Mouse (Mus musculus) embryonic facial prominence, embryonic 14.5 days (tissue): ENCODE measurements around the gene Slc18a2. TPM values are rescaled to one million over a fixed set of nuclear protein-coding genes. Genes with fewer than 3 reads are reported as not detected.

Experiments used
- ATAC-seq: fragments of 200-750 bp; cut with Nextera tagmentation; 2 replicates; pipeline ENCODE4 v1.8.0; 2017; ENCODE audit warnings: low read depth, moderate number of reproducible peaks, moderate TSS enrichment
- DNase-seq: peaks from one replicate; pipeline ENCODE4 v3.0.0-alpha.2; 2015; ENCODE audit warnings: low spot score
- H3K27ac ChIP-seq: fragments of 300-500 bp; sonication (generic); replicated peaks from 2 replicates; pipeline ENCODE4 v1.5.1; 2014; ENCODE audit warnings: low read depth, mild to moderate bottlenecking, low read length, moderate library complexity
- H3K27me3 ChIP-seq: fragments of 300-500 bp; sonication (generic); replicated peaks from 2 replicates; pipeline ENCODE4 v1.6.1; 2014; ENCODE audit warnings: low read length; ENCODE audit not compliant: control insufficient read depth, insufficient read depth
- H3K36me3 ChIP-seq: fragments of 300-500 bp; sonication (generic); 2 replicates; pipeline ENCODE4 v1.6.1; 2014; ENCODE audit warnings: low read length, mixed read lengths; ENCODE audit not compliant: control insufficient read depth, insufficient read depth
- H3K4me1 ChIP-seq: fragments of 300-500 bp; sonication (generic); 2 replicates; pipeline ENCODE4 v1.6.1; 2014; ENCODE audit warnings: antibody characterized with exemption, low read length; ENCODE audit not compliant: control insufficient read depth, insufficient read depth
- H3K4me2 ChIP-seq: fragments of 300-500 bp; sonication (generic); 2 replicates; pipeline ENCODE4 v1.6.1; 2014; ENCODE audit warnings: low read depth, mild to moderate bottlenecking, low read length, moderate library complexity, mixed read lengths
- H3K4me3 ChIP-seq: fragments of 300-500 bp; sonication (generic); 2 replicates; pipeline ENCODE4 v1.5.1; 2014; ENCODE audit warnings: low read depth, mild to moderate bottlenecking, low read length
- H3K9ac ChIP-seq: fragments of 300-500 bp; sonication (generic); 2 replicates; pipeline ENCODE4 v1.6.1; 2014; ENCODE audit warnings: low read depth, mild to moderate bottlenecking, low read length, moderate library complexity, mixed read lengths
- H3K9me3 ChIP-seq: fragments of 300-500 bp; sonication (generic); 2 replicates; pipeline ENCODE4 v1.6.1; 2016; ENCODE audit warnings: low read length; ENCODE audit not compliant: control insufficient read depth
- WGBS: fragments of 180-500 bp; shearing (Covaris S2); extraction: QIAGEN DNeasy Blood & Tissue Kit; methylation state at CpG from one replicate; pipeline ENCODE4 v1.1.7; 2014; 5-methylcytosine and 5-hydroxymethylcytosine counted together
- polyA plus RNA-seq: library from polyadenylated mRNA; unstranded; fragments of >200 nt; fragmentation: Nextera tagmentation; extraction: Ambion mirVana; gene quantifications from 2 replicates; pipeline ENCODE4 v1.2.1, GENCODE M21; 2014

The Slc18a2 gene
- polyA plus RNA-seq, 1 experiment from 2014 or later: 7.9 TPM

DNA sequence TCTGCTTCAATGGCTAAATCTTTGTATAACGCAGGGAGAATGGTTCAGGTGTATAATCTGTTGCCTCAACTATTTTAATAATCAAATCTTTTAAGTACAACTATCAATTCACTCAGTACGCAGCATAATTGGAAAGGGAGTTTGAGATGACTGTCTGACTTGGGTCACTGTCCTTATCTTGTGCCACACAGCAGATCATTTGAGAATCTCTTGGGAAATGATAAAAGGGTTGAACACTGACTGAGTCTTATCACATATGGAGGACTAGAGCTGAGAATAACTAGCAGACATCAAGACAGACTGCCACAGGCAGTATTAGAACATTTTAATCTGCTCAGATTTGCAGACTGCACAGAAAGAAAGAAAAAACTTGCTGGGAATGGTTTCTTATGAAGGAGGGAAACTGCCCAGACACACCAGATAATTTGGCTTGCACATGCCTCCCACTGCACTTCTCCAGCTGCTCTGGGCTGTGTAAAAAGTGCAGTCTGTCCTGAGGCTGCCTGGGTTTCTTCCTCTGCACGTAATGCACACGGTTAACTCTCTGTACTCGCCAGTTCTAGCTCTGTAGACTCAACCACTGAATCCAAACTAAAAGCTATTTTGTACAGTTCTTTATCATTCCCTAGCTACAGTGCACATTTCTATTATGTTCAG lies 31.6 kb downstream of the Slc18a2 start:
- DNase-seq: no peak
- no peak overlapping the region for H3K4me3 ChIP-seq
- WGBS: 79% methylated on average over 5 of the region's 5 CpGs
- no peak for ATAC-seq
- no peaks in the 10 kb centered on the region for H3K36me3 ChIP-seq
- H3K27ac ChIP-seq: no peak overlapping the region
- H3K9ac ChIP-seq: no peak overlapping the region
- no peaks in the 10 kb centered on the region for H3K4me1 ChIP-seq
- H3K9me3 ChIP-seq: no peaks in the 10 kb centered on the region
- no peak overlapping the region for H3K4me2 ChIP-seq
- H3K27me3 ChIP-seq: no peaks in the 10 kb centered on the region

DNA sequence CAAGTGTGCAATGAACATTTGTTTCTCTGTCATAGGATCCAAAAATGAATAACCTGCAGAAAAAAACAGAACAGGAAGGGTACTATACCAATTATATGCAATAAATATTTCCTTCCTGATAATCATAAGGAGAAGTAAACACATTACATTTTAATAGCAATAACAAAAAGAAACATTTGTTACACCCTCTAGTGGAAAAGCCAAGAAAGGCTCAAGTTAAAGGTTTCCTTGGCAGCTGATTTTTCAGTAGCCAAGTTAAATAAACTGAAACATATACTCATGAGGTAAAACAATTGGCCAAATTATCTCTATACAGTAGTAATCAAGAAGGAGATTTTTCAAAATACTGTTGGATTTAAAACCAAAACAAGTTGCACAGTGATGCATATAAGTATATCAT lies 54.6 kb downstream of the Slc18a2 start:
- Histone ChIP-seq H3K27ac (no peak overlapping the region), H3K4me2 (no peak overlapping the region), H3K4me3 (no peak overlapping the region), H3K36me3 (peaks cover 5% of the 10 kb centered on the region; the same call in 1 of the 2 replicates), H3K27me3 (no peaks in the 10 kb centered on the region), H3K9ac (no peak overlapping the region), H3K4me1 (no peaks in the 10 kb centered on the region), H3K9me3 (no peaks in the 10 kb centered on the region)
- ATAC-seq: no peak
- no peak for DNase-seq

DNA sequence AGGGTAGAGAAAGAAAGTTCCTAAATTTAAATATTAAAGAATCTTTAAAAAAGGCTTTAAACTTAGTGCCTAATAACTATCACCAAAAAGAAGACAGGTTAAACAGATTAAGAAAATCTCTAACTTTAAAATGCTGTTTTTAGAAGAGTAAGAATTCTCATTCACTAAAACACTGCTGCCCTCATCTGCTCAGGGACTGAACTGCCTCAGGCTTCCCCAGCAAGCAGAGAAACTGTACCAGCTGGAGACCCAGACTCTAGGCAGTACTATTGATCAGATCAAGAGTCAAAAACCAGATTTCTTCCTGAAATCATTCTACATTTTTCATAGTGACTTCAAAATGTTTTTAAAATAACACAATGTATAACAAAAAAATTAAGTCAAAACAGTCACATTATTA lies 55.9 kb downstream of the Slc18a2 start:
- ATAC-seq (no peak), DNase-seq (peak; percentile 28)
- Histone ChIP-seq H3K4me3 (no peak overlapping the region), H3K27me3 (no peaks in the 10 kb centered on the region), H3K4me1 (no peaks in the 10 kb centered on the region), H3K9me3 (no peaks in the 10 kb centered on the region), H3K4me2 (no peak overlapping the region), H3K36me3 (peaks cover 5% of the 10 kb centered on the region; the same call in 1 of the 2 replicates), H3K27ac (no peak overlapping the region), H3K9ac (no peak overlapping the region)

DNA sequence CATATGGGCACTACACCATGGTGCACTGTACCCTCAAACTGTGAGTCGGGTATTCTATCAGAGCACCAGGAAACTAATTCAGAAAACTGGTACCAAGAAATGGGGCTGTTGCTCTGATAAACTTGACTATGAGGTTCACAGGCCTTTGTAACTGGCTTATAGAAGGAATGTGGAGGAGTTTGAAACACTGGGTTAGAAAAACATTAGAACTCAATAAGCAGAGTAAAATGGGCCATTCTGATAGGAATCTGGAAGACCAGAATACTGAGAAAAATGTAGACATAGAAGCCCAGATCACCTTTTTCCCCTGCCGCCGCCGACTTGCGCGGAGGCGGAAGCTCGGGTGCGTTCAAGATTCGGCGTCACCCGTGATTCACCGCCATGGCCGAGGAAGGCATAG lies 61.3 kb downstream of the Slc18a2 start, which contains the start of gene Rps12-ps3:
TSS of gene Rps12-ps3 (plus strand) at position 301 of the 400 bp plus-strand sequence.
- Histone ChIP-seq H3K27ac (no peak within 1 kb of the TSS), H3K4me1 (no peaks in the 10 kb centered on the region), H3K9me3 (no peaks in the 10 kb centered on the region), H3K27me3 (no peaks in the 10 kb centered on the region), H3K4me3 (no peak within 1 kb of the TSS), H3K4me2 (no peak within 1 kb of the TSS), H3K9ac (no peak within 1 kb of the TSS), H3K36me3 (peaks cover 9% of the 10 kb centered on the region; the same call in 1 of the 2 replicates)
- ATAC-seq (no peak), DNase-seq (no peak)
- over 99% methylated on average over 13 of the region's 14 CpGs for WGBS

DNA sequence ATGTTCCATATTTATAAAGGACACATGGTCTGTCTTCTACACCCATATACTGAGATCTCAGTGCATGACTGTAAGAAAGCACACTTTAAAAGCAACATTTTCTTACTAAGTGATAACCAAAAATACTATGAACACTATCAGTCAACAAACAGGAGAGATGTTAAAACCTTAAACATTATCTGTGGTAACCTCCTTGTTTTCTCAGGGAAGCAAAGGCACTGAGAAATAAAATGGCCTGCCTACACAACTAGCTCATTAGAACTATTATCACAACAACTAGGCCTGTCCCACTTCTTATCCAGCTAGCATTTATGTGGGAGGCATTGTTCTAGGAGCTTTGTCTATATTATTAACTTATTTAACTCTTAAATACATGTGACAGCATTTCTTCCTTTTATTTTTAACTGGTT lies 70.1 kb downstream of the Slc18a2 start:
- Histone ChIP-seq H3K27me3 (no peaks in the 10 kb centered on the region), H3K9ac (no peak overlapping the region), H3K9me3 (no peaks in the 10 kb centered on the region), H3K4me1 (no peaks in the 10 kb centered on the region), H3K4me2 (no peak overlapping the region), H3K4me3 (no peak overlapping the region), H3K27ac (no peak overlapping the region), H3K36me3 (0 out of 2 replicates have a peak, but pooled peaks cover 4% of the 10 kb centered on the region)
- ATAC-seq (no peak), DNase-seq (no peak)

DNA sequence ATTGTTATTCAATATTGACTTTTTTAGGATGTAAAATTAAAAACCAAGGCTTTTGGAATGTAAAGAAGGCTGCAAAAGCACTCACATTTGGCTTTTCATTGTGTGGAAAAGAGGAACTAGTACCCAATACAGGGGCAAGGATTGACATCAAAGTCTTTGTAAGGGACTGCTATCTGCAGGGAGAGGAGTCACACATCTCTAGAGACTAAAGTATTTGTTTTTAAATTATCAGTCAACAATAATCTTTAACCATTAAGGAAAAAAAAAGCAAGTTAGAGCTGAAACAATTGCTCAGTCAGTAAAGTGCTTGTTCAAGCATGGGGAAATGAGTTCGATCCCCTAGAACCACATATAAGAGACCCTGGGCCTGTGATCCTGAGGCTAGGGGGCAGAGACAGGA lies 76.0 kb downstream of the Slc18a2 start:
- H3K4me1 ChIP-seq: 0 out of 2 replicates have a peak, but pooled peaks cover 5% of the 10 kb centered on the region
- no peaks in the 10 kb centered on the region for H3K27me3 ChIP-seq
- H3K4me2 ChIP-seq: no peak overlapping the region
- H3K4me3 ChIP-seq: no peak overlapping the region
- no peaks in the 10 kb centered on the region for H3K9me3 ChIP-seq
- H3K36me3 ChIP-seq: no peaks in the 10 kb centered on the region
- H3K9ac ChIP-seq: no peak overlapping the region
- no peak overlapping the region for H3K27ac ChIP-seq
- WGBS: 93% methylated on average over 1 of the region's 1 CpGs
- no peak for DNase-seq
- ATAC-seq: no peak

DNA sequence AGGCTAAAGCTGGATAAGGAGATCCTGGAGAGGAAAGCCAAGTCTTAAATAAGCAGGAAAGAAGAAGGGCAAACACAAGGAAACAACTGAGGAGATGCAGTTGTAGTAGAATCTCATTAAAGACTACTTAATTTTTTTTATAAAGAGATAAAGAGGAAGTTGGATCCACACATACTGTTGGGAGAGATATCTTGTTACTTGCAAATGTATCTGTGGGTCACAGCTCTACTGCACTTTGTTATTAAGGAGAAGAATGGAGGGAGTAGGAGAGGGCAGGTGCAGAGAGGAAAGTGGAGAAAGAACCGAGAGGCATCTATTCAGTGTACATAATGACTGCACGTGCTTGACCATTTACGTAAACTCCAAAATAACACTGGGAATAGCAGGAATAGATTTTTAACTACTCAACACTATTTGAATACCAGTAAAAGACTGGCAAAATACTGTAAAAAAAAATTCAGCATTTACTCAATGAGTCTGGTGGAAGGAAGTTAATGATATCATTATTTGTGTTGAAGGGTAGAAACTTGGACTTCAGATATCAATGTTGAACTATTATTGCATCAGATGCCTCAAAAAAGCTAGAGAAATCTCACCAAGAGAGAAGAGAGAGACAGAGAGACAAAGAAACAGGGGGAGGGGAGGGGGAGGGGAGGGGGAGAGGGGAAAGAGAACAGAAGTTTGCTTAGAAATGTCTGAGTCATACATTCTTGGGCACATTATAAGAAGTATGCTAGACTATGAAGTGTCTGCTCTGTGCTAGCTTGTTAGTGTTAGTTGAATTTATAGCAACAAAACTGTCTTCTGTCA lies 77.4 kb downstream of the Slc18a2 start:
- Histone ChIP-seq H3K4me1 (peaks cover 15% of the 10 kb centered on the region; the same call in 1 of the 2 replicates), H3K36me3 (no peaks in the 10 kb centered on the region), H3K27me3 (no peaks in the 10 kb centered on the region), H3K9ac (no peak overlapping the region), H3K4me2 (no peak overlapping the region), H3K9me3 (no peaks in the 10 kb centered on the region), H3K27ac (no peak overlapping the region), H3K4me3 (no peak overlapping the region)
- no peak for DNase-seq
- WGBS: 86% methylated on average over 3 of the region's 3 CpGs
- no peak for ATAC-seq

DNA sequence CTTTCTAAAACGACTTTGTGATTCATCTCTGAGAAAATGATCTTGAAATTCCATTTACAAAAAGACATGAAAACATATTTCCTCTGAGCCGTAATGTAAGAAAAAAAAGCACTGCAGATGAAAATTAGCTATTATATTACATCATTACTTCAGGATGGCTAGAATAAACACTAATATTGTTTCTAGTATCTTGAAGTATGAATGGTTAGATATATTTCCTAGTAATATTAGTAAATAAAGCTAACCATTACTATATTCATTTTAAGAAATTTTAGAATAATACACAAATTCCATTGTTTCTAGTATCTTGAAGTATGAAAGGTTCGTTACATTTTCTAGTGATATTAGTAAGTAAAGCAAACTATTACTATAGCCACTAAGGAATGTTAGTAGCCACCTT lies 79.2 kb downstream of the Slc18a2 start:
- no peaks in the 10 kb centered on the region for H3K9me3 ChIP-seq
- no peak overlapping the region for H3K27ac ChIP-seq
- DNase-seq: no peak
- WGBS: 82% methylated on average over 3 of the region's 3 CpGs
- H3K4me2 ChIP-seq: no peak overlapping the region
- no peak overlapping the region for H3K4me3 ChIP-seq
- ATAC-seq: no peak
- H3K4me1 ChIP-seq: peaks cover 29% of the 10 kb centered on the region
- H3K36me3 ChIP-seq: no peaks in the 10 kb centered on the region
- H3K9ac ChIP-seq: no peak overlapping the region
- no peaks in the 10 kb centered on the region for H3K27me3 ChIP-seq
